Mouse (Mus musculus) Muller cell, postnatal 12 days (primary cell): ENCODE measurements around the gene Igfbpl1.
A peak's percentile ranks its signal among the peaks of the same experiment; 100 is the strongest.

Experiments
- DNase-seq: peaks from one replicate; pipeline ENCODE4 v3.0.0-alpha.2; 2015; ENCODE audit errors: inconsistent ontology term

Igfbpl1 gene

GRCm38 (mm10) chr4:45826275-45827040 is at the start of gene Igfbpl1:
TSS of gene Igfbpl1 (minus strand) at chr4:45826923.
- DNase-seq: peak; percentile 71

- DNase-seq: no peak
Observed at GRCm38 (mm10) chr4:45872147-45872546, 45.4 kb upstream of the Igfbpl1 start.

GRCm38 (mm10) chr4:45869021-45869815 is 42.5 kb upstream of the Igfbpl1 start:
- DNase-seq: no peak

- DNase-seq: no peak
Observed at GRCm38 (mm10) chr4:45867416-45867815, 40.7 kb upstream of the Igfbpl1 start.

GRCm38 (mm10) chr4:45861160-45861559 is 34.4 kb upstream of the Igfbpl1 start:
- no peak for DNase-seq

GRCm38 (mm10) chr4:45855803-45856424 is 29.2 kb upstream of the Igfbpl1 start:
- DNase-seq: peak; percentile 67

GRCm38 (mm10) chr4:45853496-45854246 is 26.9 kb upstream of the Igfbpl1 start:
- DNase-seq: no peak

- peak; percentile 91 for DNase-seq
Observed at GRCm38 (mm10) chr4:45851640-45852051, 24.9 kb upstream of the Igfbpl1 start.

- peak; percentile 26 for DNase-seq
Observed at GRCm38 (mm10) chr4:45849419-45849818, 22.7 kb upstream of the Igfbpl1 start.

GRCm38 (mm10) chr4:45848825-45849156 is 22.1 kb upstream of the Igfbpl1 start:
- no peak for DNase-seq

- no peak for DNase-seq
Observed at GRCm38 (mm10) chr4:45848109-45848824, 21.5 kb upstream of the Igfbpl1 start, which contains the start of gene Stra6l. TSS of gene Stra6l (plus strand) at chr4:45848664.

GRCm38 (mm10) chr4:45846263-45846662 is 19.5 kb upstream of the Igfbpl1 start:
- no peak for DNase-seq

- DNase-seq: no peak
Observed at GRCm38 (mm10) chr4:45844355-45844754, 17.6 kb upstream of the Igfbpl1 start.

- DNase-seq: no peak
Observed at GRCm38 (mm10) chr4:45833461-45833860, 6.7 kb upstream of the Igfbpl1 start.

GRCm38 (mm10) chr4:45831996-45832395 is 5.3 kb upstream of the Igfbpl1 start:
- no peak for DNase-seq

- no peak for DNase-seq
Observed at GRCm38 (mm10) chr4:45829907-45830759, 3.4 kb upstream of the Igfbpl1 start.

GRCm38 (mm10) chr4:45824761-45825556 is 1.8 kb downstream of the Igfbpl1 start:
- DNase-seq: no peak

- DNase-seq: no peak
Observed at GRCm38 (mm10) chr4:45824049-45824760, 2.5 kb downstream of the Igfbpl1 start.
